ENCODE assay signal across 8 mouse cellular contexts in the genomic region with DNA sequence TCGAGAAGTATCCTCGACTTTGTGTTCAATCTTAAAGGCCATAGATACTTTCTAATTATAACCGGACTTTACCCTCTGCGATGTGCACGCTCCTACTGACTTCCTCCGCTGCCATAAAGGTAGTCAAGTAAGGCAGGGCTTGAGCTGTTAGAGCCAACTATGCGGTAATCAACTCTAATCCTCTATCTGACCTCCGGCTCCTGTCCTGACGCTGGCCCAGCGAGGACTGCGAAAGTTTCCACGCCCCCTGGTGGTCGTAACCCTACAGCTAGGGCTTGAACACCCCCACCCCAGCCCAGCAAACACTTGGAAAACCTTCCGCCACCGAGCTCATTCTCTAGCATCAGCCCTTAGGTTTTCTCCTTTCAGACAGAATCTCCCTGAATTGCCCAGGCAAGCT. TPM values are rescaled to one million over a fixed set of nuclear protein-coding genes. Genes with fewer than 3 reads are reported as not detected.
DNase-seq lines count a peak whose midpoint lies in the region; ATAC-seq and TF ChIP-seq lines count a peak whose summit lies in the region.

No protein-coding gene starts in this region.

- peak; percentile 40 for DNase-seq in CH12.LX (ENCODE audit: extremely low read depth)
- peak; percentile 64 for DNase-seq in c-Kit-positive CD71-negative TER-119-negative erythroid progenitor cells, embryonic 14.5 days (ENCODE audit: low read depth)
- DNase-seq in layer of hippocampus, postnatal 10 days (ENCODE audit: low spot score in 2 of 2), result peak; percentile 78 to 81
- peak; percentile 93 for DNase-seq in lung, postnatal 14 days
- peak; percentile 75 for DNase-seq in ovary, postnatal 14 days (ENCODE audit: low spot score)
- peak; percentile 76 for DNase-seq in thymus, postnatal 14 days

- H3K4me2 ChIP-seq in CH12.LX (ENCODE audit: insufficient read depth, low read depth, poor library complexity, severe bottlenecking), result peak overlapping the region; percentile 95
- H3K4me2 ChIP-seq in forebrain, embryonic 15.5 days (replicated peaks), result peak overlapping the region; percentile 98

- TF ChIP-seq POLR2A in CH12.LX (IDR thresholded peaks at IDR 0.05; ENCODE audit: low read depth, low read length), result no peak

- TF ChIP-seq RAD21 in CH12.LX (IDR thresholded peaks at IDR 0.05; ENCODE audit: low read depth, low read length), result peak; percentile 17

- H3K79me2 ChIP-seq in CH12.LX (replicated peaks; ENCODE audit: control insufficient read depth, extremely low read depth, insufficient read depth, poor library complexity, severe bottlenecking), result no peaks in the 10 kb centered on the region

- dilution Hi-C loops in CH12.LX (cut with MboI; ENCODE audit: extremely low pct_ligation_motif_present, extremely low pct_unique_long_range_greater_than_20kb, low sequenced_read_pairs), result no loop called here

- no peaks in the 10 kb centered on the region for H3K36me3 ChIP-seq in CH12.LX (replicated peaks in 1 of 2; ENCODE audit: control insufficient read depth in 1 of 2, insufficient read depth in 1 of 2, low read length in 1 of 2)
- no peaks in the 10 kb centered on the region for H3K36me3 ChIP-seq in forebrain, embryonic 15.5 days

- peak overlapping the region in 2 of 3 experiments; percentile 27 to 48 for H3K4me3 ChIP-seq in CH12.LX (replicated peaks in 1 of 3; ENCODE audit: low read depth in 2 of 3, low read length in 2 of 3, poor library complexity in 1 of 3)
- peak overlapping the region; percentile 77 for H3K4me3 ChIP-seq in forebrain, embryonic 15.5 days

- TF ChIP-seq EP300 in CH12.LX (IDR thresholded peaks at IDR 0.05; ENCODE audit: low read length), result no peak

- WGBS in forebrain, embryonic 15.5 days, result under 1% methylated on average over 15 of the region's 15 CpGs

- no peak overlapping the region for H3K9ac ChIP-seq in CH12.LX (ENCODE audit: insufficient read depth, low read depth)
- no peak overlapping the region for H3K9ac ChIP-seq in forebrain, embryonic 15.5 days (replicated peaks)

- H3K27ac ChIP-seq in CH12.LX (ENCODE audit: insufficient read depth, low read depth), result no peak overlapping the region
- H3K27ac ChIP-seq in forebrain, embryonic 15.5 days (replicated peaks), result no peak overlapping the region

- in situ Hi-C loops in CH12.LX (cut with MboI; ENCODE audit: low pct_ligation_motif_present, low pct_unique_long_range_greater_than_20kb, low sequenced_read_pairs), result no loop called here

- ATAC-seq in forebrain, embryonic 15.5 days (replicated peaks), result peak; percentile 73
- peak; percentile 68 to 70 for ATAC-seq in hematopoietic stem cell, adult 5-6 weeks (replicated peaks in 1 of 2; ENCODE audit: insufficient read depth in 1 of 2, low FRiP score in 2 of 2, low TSS enrichment in 1 of 2, low read depth in 1 of 2, poor library complexity in 2 of 2, severe bottlenecking in 2 of 2)

- peaks cover 0 to 10% of the 10 kb centered on the region in 2 experiments; a peak in 1 of 4 replicates for H3K4me1 ChIP-seq in CH12.LX (ENCODE audit: control insufficient read depth in 1 of 2, insufficient read depth in 2 of 2)
- peaks cover 19% of the 10 kb centered on the region for H3K4me1 ChIP-seq in forebrain, embryonic 15.5 days

- H3K27me3 ChIP-seq in CH12.LX (replicated peaks), result peaks cover 51% of the 10 kb centered on the region
- peaks cover 30% of the 10 kb centered on the region for H3K27me3 ChIP-seq in forebrain, embryonic 15.5 days

- TF ChIP-seq CTCF in CH12.LX (conservative IDR thresholded peaks at IDR 0.05 in 1 of 2, IDR thresholded peaks at IDR 0.05 in 1 of 2; ENCODE audit: low read depth in 2 of 2, low read length in 2 of 2), result peak; percentile 48 to 72

- no peaks in the 10 kb centered on the region for H3K9me3 ChIP-seq in CH12.LX (replicated peaks; ENCODE audit: low read length)
- no peaks in the 10 kb centered on the region for H3K9me3 ChIP-seq in forebrain, embryonic 15.5 days

TF ChIP-seq in CH12.LX, 34 proteins besides CTCF, POLR2A, EP300 and RAD21:
- no peak for TF ChIP-seq TBP (conservative IDR thresholded peaks at IDR 0.05; ENCODE audit: low read depth, low read length)
- TF ChIP-seq SMC3 (IDR thresholded peaks at IDR 0.05; ENCODE audit: low read depth, low read length), result peak; percentile 62
- TF ChIP-seq CHD1 (IDR thresholded peaks at IDR 0.05; ENCODE audit: low read depth, low read length), result 0 out of 2 replicates have a peak, but pooled peaks have one; percentile 49

RNA-seq across cellular contexts. Expression of a gene that starts 0.6 kb away (rescaled TPM):
- 0.84 and 1.4 TPM in 2 replicates for total RNA-seq in CH12.LX (2012; rRNA removed)
- 0.16 TPM in 1 of 2 replicates, not detected in the other for total RNA-seq in CH12.LX (2014; rRNA removed)
- polyA plus RNA-seq in CH12.LX (2012; ENCODE audit: insufficient read length, low read depth), result 4.7 and 5.0 TPM in 2 replicates
- 11.8 and 13.2 TPM in 2 replicates for polyA plus RNA-seq in forebrain, embryonic 15.5 days (2015; fragmentation: Nextera tagmentation; extraction: Ambion mirVana)
- 13.1 and 14.9 TPM in 2 replicates for total RNA-seq in hematopoietic stem cell, adult 5-6 weeks (2017)
- 10 to 100 TPM; 19.1 to 23.2 TPM for total RNA-seq in layer of hippocampus, postnatal 10 days (2021)

RNA-seq across cellular contexts. Expression of a gene that starts 19.2 kb away (rescaled TPM):
- not detected in 2 replicates for total RNA-seq in CH12.LX (2012; rRNA removed)
- total RNA-seq in CH12.LX (2014; rRNA removed), result not detected in 2 replicates
- polyA plus RNA-seq in CH12.LX (2012; ENCODE audit: insufficient read length, low read depth), result not detected in 2 replicates
- not detected in 2 replicates for polyA plus RNA-seq in forebrain, embryonic 15.5 days (2015; fragmentation: Nextera tagmentation; extraction: Ambion mirVana)
- not detected in 2 replicates for total RNA-seq in hematopoietic stem cell, adult 5-6 weeks (2017)
- not detected for total RNA-seq in layer of hippocampus, postnatal 10 days (2021)

RNA-seq across cellular contexts. Expression of a gene that starts 41.1 kb away (rescaled TPM):
- total RNA-seq in CH12.LX (2012; rRNA removed) (not detected in 2 replicates), CH12.LX (2014; rRNA removed) (not detected in 2 replicates)
- polyA plus RNA-seq in CH12.LX (2012; ENCODE audit: insufficient read length, low read depth), result not detected in 2 replicates
- not detected in 2 replicates for polyA plus RNA-seq in forebrain, embryonic 15.5 days (2015; fragmentation: Nextera tagmentation; extraction: Ambion mirVana)
- not detected in 2 replicates for total RNA-seq in hematopoietic stem cell, adult 5-6 weeks (2017)
- total RNA-seq in layer of hippocampus, postnatal 10 days (2021), result not detected

RNA-seq across cellular contexts. Expression of a gene that starts 49.6 kb away (rescaled TPM):
- total RNA-seq in CH12.LX (2012; rRNA removed) (61.8 and 70.5 TPM in 2 replicates), CH12.LX (2014; rRNA removed) (74.7 and 77.3 TPM in 2 replicates)
- 72.8 and 79.1 TPM in 2 replicates for polyA plus RNA-seq in CH12.LX (2012; ENCODE audit: insufficient read length, low read depth)
- polyA plus RNA-seq in forebrain, embryonic 15.5 days (2015; fragmentation: Nextera tagmentation; extraction: Ambion mirVana), result 39.9 and 42.9 TPM in 2 replicates
- total RNA-seq in hematopoietic stem cell, adult 5-6 weeks (2017), result 60.9 and 76.5 TPM in 2 replicates
- 10 to 100 TPM; 45.4 to 46.7 TPM for total RNA-seq in layer of hippocampus, postnatal 10 days (2021)

RNA-seq across cellular contexts. Expression of a gene that starts 55.1 kb away (rescaled TPM):
- total RNA-seq in CH12.LX (2012; rRNA removed) (not detected in 2 replicates), CH12.LX (2014; rRNA removed) (not detected in 2 replicates)
- polyA plus RNA-seq in CH12.LX (2012; ENCODE audit: insufficient read length, low read depth), result not detected in 2 replicates
- not detected in 2 replicates for polyA plus RNA-seq in forebrain, embryonic 15.5 days (2015; fragmentation: Nextera tagmentation; extraction: Ambion mirVana)
- not detected in 2 replicates for total RNA-seq in hematopoietic stem cell, adult 5-6 weeks (2017)
- not detected for total RNA-seq in layer of hippocampus, postnatal 10 days (2021)

Comparison
In these comparisons a context has a peak if more than half of its experiments do, and no peak if none do; other contexts are left out.
1. DNase-seq: peak in every context shown above with its lines; median percentile 93 in lung, postnatal 14 days; 80 in layer of hippocampus, postnatal 10 days; 76 in thymus, postnatal 14 days; 75 in ovary, postnatal 14 days; 64 in c-Kit-positive CD71-negative TER-119-negative erythroid progenitor cells, embryonic 14.5 days; 40 in CH12.LX.